Mouse (Mus musculus): ENCODE data around the gene Brd2. TPM values are rescaled to one million over a fixed set of nuclear protein-coding genes. Genes with fewer than 3 reads are reported as not detected.

The Brd2 gene
- total RNA-seq, 2 experiments from 2014 or later: 213 to 224 TPM

GRCm38 (mm10) chr17:34088124-34088523, 34.3 kb downstream of the Brd2 start:
- DNase-seq: no peak

GRCm38 (mm10) chr17:34087386-34087785, 35.0 kb downstream of the Brd2 start:
- DNase-seq: no peak

GRCm38 (mm10) chr17:34083104-34083503, 39.3 kb downstream of the Brd2 start:
- DNase-seq: no peak

- DNase-seq: peak in 1 of 2 experiments; percentile 30
These were observed 42.8 kb downstream of the Brd2 start for GRCm38 (mm10) chr17:34079621-34080020.

- no peak for DNase-seq
These were observed 43.4 kb downstream of the Brd2 start for GRCm38 (mm10) chr17:34079002-34079401.

- no peak for DNase-seq
These were observed 44.3 kb downstream of the Brd2 start for GRCm38 (mm10) chr17:34078148-34078547.

- peak; percentile 74 to 78 for DNase-seq
These were observed 44.9 kb downstream of the Brd2 start for GRCm38 (mm10) chr17:34077549-34077948.

- DNase-seq: peak; percentile 69 to 78
These were observed 47.2 kb downstream of the Brd2 start for GRCm38 (mm10) chr17:34075271-34075670.

GRCm38 (mm10) chr17:34072091-34072490, 50.3 kb downstream of the Brd2 start:
- no peak for DNase-seq

- no peak for DNase-seq
These were observed 53.6 kb downstream of the Brd2 start for GRCm38 (mm10) chr17:34068864-34069263.

Other genes starting within 250 kb of the Brd2 start
- gene Gm7029, start 248.8 kb downstream of the Brd2 start, total RNA-seq (2021): not detected
- gene Kifc1, start 232.0 kb downstream of the Brd2 start, total RNA-seq (2021): 1 to 10 TPM; 3.3 to 4.4 TPM
- gene Platr17, start 217.5 kb downstream of the Brd2 start, total RNA-seq (2021): not detected
- gene Daxx, start 213.2 kb downstream of the Brd2 start, total RNA-seq (2021): 10 to 100 TPM; 29.2 to 30.2 TPM
- gene Tapbp, start 206.7 kb downstream of the Brd2 start, total RNA-seq (2021): 100 to 1,000 TPM; 178 to 181 TPM
- gene Zbtb22, start 206.7 kb downstream of the Brd2 start, total RNA-seq (2021): 10 to 100 TPM; 26.5 to 36.1 TPM
- gene Rgl2, start 193.1 kb downstream of the Brd2 start, total RNA-seq (2021): 10 to 100 TPM; 37.0 to 45.9 TPM
- gene Pfdn6, start 182.3 kb downstream of the Brd2 start, total RNA-seq (2021): 10 to 100 TPM; 89.2 to 90.6 TPM
- gene Wdr46, start 182.0 kb downstream of the Brd2 start, total RNA-seq (2021): 10 to 100 TPM; 34.4 to 34.9 TPM
- 1 to 10 TPM; 4.0 to 6.6 TPM for gene B3galt4, start 171.1 kb downstream of the Brd2 start, total RNA-seq (2021)
- 10 to 100 TPM; 53.4 to 59.9 TPM for gene Vps52, start 166.8 kb downstream of the Brd2 start, total RNA-seq (2021)
- 100 to 1,000 TPM; 791 to 792 TPM for gene Rps18, start 166.6 kb downstream of the Brd2 start, total RNA-seq (2021)
- 100 to 1,000 TPM; 459 to 574 TPM for gene H2-K1, start 122.3 kb downstream of the Brd2 start, total RNA-seq (2021)
- 10 to 100 TPM; 43.8 to 48.3 TPM for gene Ring1, start 98.0 kb downstream of the Brd2 start, total RNA-seq (2021)
- gene H2-Ke6, start 94.6 kb downstream of the Brd2 start, total RNA-seq (2021): 100 to 1,000 TPM; 243 to 247 TPM
- gene Slc39a7, start 91.0 kb downstream of the Brd2 start, total RNA-seq (2021): 100 to 1,000 TPM; 165 to 198 TPM
- 10 to 100 TPM; 53.5 to 55.7 TPM for gene Rxrb, start 90.8 kb downstream of the Brd2 start, total RNA-seq (2021)
- 1 to 10 TPM; 1.2 to 2.2 TPM for gene Col11a2, start 83.2 kb downstream of the Brd2 start, total RNA-seq (2021)
- gene H2-Oa, start 30.3 kb downstream of the Brd2 start, total RNA-seq (2021): not detected
- 10 to 100 TPM; 11.4 to 12.7 TPM for gene H2-DMa, start 3.1 kb downstream of the Brd2 start, total RNA-seq (2021)
- 1 to 10 TPM in 1 of 2 experiments, under 1 TPM in 1; 0.72 to 2.2 TPM for gene H2-DMb2, start 20.7 kb upstream of the Brd2 start, total RNA-seq (2021)
- 1 to 10 TPM; 3.5 to 6.0 TPM for gene H2-DMb1, start 30.4 kb upstream of the Brd2 start, total RNA-seq (2021)
- gene Tap1, start 64.9 kb upstream of the Brd2 start, total RNA-seq (2021): 10 to 100 TPM; 12.5 to 23.0 TPM
- 10 to 100 TPM; 11.2 to 18.8 TPM for gene Psmb9, start 65.1 kb upstream of the Brd2 start, total RNA-seq (2021)
- gene Psmb8, start 75.1 kb upstream of the Brd2 start, total RNA-seq (2021): 10 to 100 TPM; 31.0 to 34.7 TPM
- gene Tap2, start 80.9 kb upstream of the Brd2 start, total RNA-seq (2021): 10 to 100 TPM; 47.0 to 54.3 TPM
- gene H2-Ob, start 116.3 kb upstream of the Brd2 start, total RNA-seq (2021): under 1 TPM; 0.33 to 0.73 TPM
- 10 to 100 TPM; 36.3 to 70.4 TPM for gene H2-Ab1, start 135.1 kb upstream of the Brd2 start, total RNA-seq (2021)
- 10 to 100 TPM; 56.2 to 89.4 TPM for gene H2-Aa, start 165.2 kb upstream of the Brd2 start, total RNA-seq (2021)
- gene H2-Eb1, start 183.2 kb upstream of the Brd2 start, total RNA-seq (2021): 10 to 100 TPM; 52.3 to 94.3 TPM
- gene H2-Eb2, start 203.0 kb upstream of the Brd2 start, total RNA-seq (2021): not detected
- under 1 TPM; 0.23 to 0.30 TPM for gene Btnl2, start 232.2 kb upstream of the Brd2 start, total RNA-seq (2021)

Data from adrenal gland, postnatal 36 days (tissue).